Mouse (Mus musculus) embryo, embryonic 10 days (tissue): ENCODE data around the gene Ugt1a6b.
"Not testable (repeated sequence)": the region's sequence is repeated elsewhere in the genome, so short reads cannot be mapped to it uniquely, and the experiment has no call there.

Source experiments
- DNase-seq: peaks from one replicate; pipeline ENCODE4 v3.0.0-alpha.2; 2015; ENCODE audit warnings: low spot score

The Ugt1a6b gene

GRCm38 (mm10) chr1:88224029-88224776 lies 121.2 kb downstream of the Ugt1a6b start:
- no peak for DNase-seq

- not testable (repeated sequence) for DNase-seq
These were observed 122.2 kb downstream of the Ugt1a6b start for GRCm38 (mm10) chr1:88225301-88225700.

GRCm38 (mm10) chr1:88225741-88226140 lies 122.7 kb downstream of the Ugt1a6b start:
- DNase-seq: no peak

- no peak for DNase-seq
These were observed 123.8 kb downstream of the Ugt1a6b start, which contains the start of gene Mroh2a for GRCm38 (mm10) chr1:88226670-88227379. Mroh2a (plus strand) TSS chr1:88226986.

- no peak for DNase-seq
These were observed 124.4 kb downstream of the Ugt1a6b start for GRCm38 (mm10) chr1:88227482-88227881.

GRCm38 (mm10) chr1:88228121-88228520 lies 125.1 kb downstream of the Ugt1a6b start:
- no peak for DNase-seq

- no peak for DNase-seq
These were observed 126.5 kb downstream of the Ugt1a6b start for GRCm38 (mm10) chr1:88229566-88229965.

GRCm38 (mm10) chr1:88229986-88230385 lies 126.9 kb downstream of the Ugt1a6b start:
- no peak for DNase-seq

GRCm38 (mm10) chr1:88230421-88230820 lies 127.4 kb downstream of the Ugt1a6b start:
- DNase-seq: no peak

- DNase-seq: no peak
These were observed 128.1 kb downstream of the Ugt1a6b start for GRCm38 (mm10) chr1:88230981-88231802.

GRCm38 (mm10) chr1:88231803-88232499 lies 128.9 kb downstream of the Ugt1a6b start:
- DNase-seq: no peak

- DNase-seq: no peak
These were observed 129.8 kb downstream of the Ugt1a6b start for GRCm38 (mm10) chr1:88232664-88233380.

GRCm38 (mm10) chr1:88233421-88234247 lies 130.6 kb downstream of the Ugt1a6b start:
- no peak for DNase-seq

- no peak for DNase-seq
These were observed 131.2 kb downstream of the Ugt1a6b start for GRCm38 (mm10) chr1:88234248-88234610.

GRCm38 (mm10) chr1:88234646-88235045 lies 131.6 kb downstream of the Ugt1a6b start:
- DNase-seq: no peak

- DNase-seq: no peak
These were observed 132.2 kb downstream of the Ugt1a6b start for GRCm38 (mm10) chr1:88235046-88235893.

GRCm38 (mm10) chr1:88235894-88236415 lies 132.9 kb downstream of the Ugt1a6b start:
- DNase-seq: no peak

GRCm38 (mm10) chr1:88237311-88237710 lies 134.3 kb downstream of the Ugt1a6b start:
- no peak for DNase-seq

- no peak for DNase-seq
These were observed 135.7 kb downstream of the Ugt1a6b start for GRCm38 (mm10) chr1:88238771-88239170.
